Mouse (Mus musculus): ENCODE results near the gene Arhgdib. TPM values are rescaled to one million over a fixed set of nuclear protein-coding genes. Genes with fewer than 3 reads are reported as not detected.

Arhgdib gene
- polyA plus RNA-seq, 1 experiment from 2014 or later, result 56.2 TPM

DNA sequence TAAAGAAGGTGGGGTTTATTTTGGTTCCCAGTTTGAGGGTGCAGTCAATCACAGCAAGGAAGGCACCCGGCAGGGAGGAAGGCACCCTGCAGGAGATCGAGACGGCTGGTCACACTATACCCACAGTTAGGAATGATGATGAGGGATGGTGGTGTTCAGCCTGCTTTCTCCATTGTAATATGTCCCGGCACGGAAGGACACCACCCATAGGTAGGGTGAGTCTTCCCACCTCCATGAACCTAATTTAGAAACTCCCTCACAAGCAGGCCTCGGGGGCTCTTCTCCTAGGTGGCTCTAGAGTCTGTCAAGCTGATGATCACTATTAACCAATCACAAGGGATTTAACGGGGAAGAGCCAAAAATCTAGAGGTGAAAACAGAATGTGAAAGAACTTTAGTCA is 18.8 kb downstream of the Arhgdib start:
- Histone ChIP-seq H3K4me1 (ENCODE audit: control insufficient read depth, insufficient read depth, low read length) (no peaks in the 10 kb centered on the region), H3K9me3 (replicated peaks; ENCODE audit: control insufficient read depth, low read length) (no peaks in the 10 kb centered on the region), H3K9ac (replicated peaks; ENCODE audit: low read length) (no peak overlapping the region), H3K4me3 (ENCODE audit: low read depth, low read length) (no peak overlapping the region), H3K27ac (replicated peaks; ENCODE audit: low read depth, low read length) (no peak overlapping the region), H3K4me2 (ENCODE audit: low read depth, low read length) (no peak overlapping the region), H3K27me3 (ENCODE audit: control insufficient read depth, insufficient read depth, low read length) (no peaks in the 10 kb centered on the region), H3K36me3 (replicated peaks; ENCODE audit: control insufficient read depth, insufficient read depth, low read depth, low read length) (no peaks in the 10 kb centered on the region)
- no peak for DNase-seq (ENCODE audit: low spot score)
- no peak for ATAC-seq (replicated peaks; ENCODE audit: insufficient number of reproducible peaks, low FRiP score, low TSS enrichment, low read depth)
- 89% methylated on average over 7 of the region's 7 CpGs for WGBS

DNA sequence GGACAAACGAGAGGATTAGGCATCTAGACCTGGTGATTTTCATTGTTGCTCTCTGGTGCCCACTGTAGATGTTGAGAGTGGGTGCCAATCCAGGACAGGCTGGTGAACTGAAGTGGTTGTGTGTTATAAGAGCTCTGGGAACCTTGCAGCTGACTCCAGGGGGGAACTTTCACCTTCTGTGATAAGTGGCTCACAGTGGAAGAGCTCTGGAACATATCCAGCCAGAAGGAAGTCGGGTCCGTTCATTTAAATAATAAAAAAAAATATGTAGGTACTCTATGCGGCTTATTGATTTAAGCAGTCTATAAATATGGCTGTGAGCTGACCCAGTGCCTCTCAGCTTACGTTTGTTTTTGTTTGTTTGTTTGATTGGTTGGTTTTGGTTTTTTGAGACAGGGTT is 19.6 kb downstream of the Arhgdib start, which contains the start of gene Erp27:
Gene Erp27 (minus strand): TSS at position 101 of the 400 bp plus-strand sequence.
- DNase-seq (ENCODE audit: low spot score) (no peak), ATAC-seq (replicated peaks; ENCODE audit: insufficient number of reproducible peaks, low FRiP score, low TSS enrichment, low read depth) (no peak)
- Histone ChIP-seq H3K4me1 (ENCODE audit: control insufficient read depth, insufficient read depth, low read length) (no peaks in the 10 kb centered on the region), H3K4me2 (ENCODE audit: low read depth, low read length) (no peak within 1 kb of the TSS), H3K4me3 (ENCODE audit: low read depth, low read length) (no peak within 1 kb of the TSS), H3K36me3 (replicated peaks; ENCODE audit: control insufficient read depth, insufficient read depth, low read depth, low read length) (no peaks in the 10 kb centered on the region), H3K27ac (replicated peaks; ENCODE audit: low read depth, low read length) (no peak within 1 kb of the TSS), H3K9ac (replicated peaks; ENCODE audit: low read length) (no peak within 1 kb of the TSS), H3K27me3 (ENCODE audit: control insufficient read depth, insufficient read depth, low read length) (no peaks in the 10 kb centered on the region), H3K9me3 (replicated peaks; ENCODE audit: control insufficient read depth, low read length) (no peaks in the 10 kb centered on the region)
- 78% methylated on average over 5 of the region's 5 CpGs for WGBS

DNA sequence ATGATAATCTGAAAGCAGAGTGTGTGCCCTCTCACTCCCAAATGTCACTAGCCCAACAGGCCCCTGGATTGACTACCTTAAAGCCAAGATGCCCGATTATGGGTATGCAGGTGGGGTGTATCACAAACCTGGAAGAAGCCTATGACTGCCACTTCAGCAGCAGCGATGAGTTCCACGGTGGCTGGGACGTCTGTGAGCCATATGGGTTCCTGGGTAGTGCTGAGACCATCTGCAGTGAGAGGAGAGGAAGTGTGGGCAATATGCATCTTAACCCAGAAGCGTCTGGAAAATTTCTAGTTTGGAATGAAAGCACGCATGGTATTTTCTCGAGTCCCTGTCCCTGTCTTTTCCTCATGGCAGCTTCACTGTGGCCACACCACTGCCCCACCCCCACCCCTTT is 20.1 kb downstream of the Arhgdib start:
- no peak for DNase-seq (ENCODE audit: low spot score)
- Histone ChIP-seq H3K4me3 (ENCODE audit: low read depth, low read length) (no peak overlapping the region), H3K4me2 (ENCODE audit: low read depth, low read length) (no peak overlapping the region), H3K9me3 (replicated peaks; ENCODE audit: control insufficient read depth, low read length) (no peaks in the 10 kb centered on the region), H3K9ac (replicated peaks; ENCODE audit: low read length) (no peak overlapping the region), H3K36me3 (replicated peaks; ENCODE audit: control insufficient read depth, insufficient read depth, low read depth, low read length) (no peaks in the 10 kb centered on the region), H3K4me1 (ENCODE audit: control insufficient read depth, insufficient read depth, low read length) (no peaks in the 10 kb centered on the region), H3K27ac (replicated peaks; ENCODE audit: low read depth, low read length) (no peak overlapping the region), H3K27me3 (ENCODE audit: control insufficient read depth, insufficient read depth, low read length) (no peaks in the 10 kb centered on the region)
- 75% methylated on average over 7 of the region's 7 CpGs for WGBS
- ATAC-seq (replicated peaks; ENCODE audit: insufficient number of reproducible peaks, low FRiP score, low TSS enrichment, low read depth), result no peak

DNA sequence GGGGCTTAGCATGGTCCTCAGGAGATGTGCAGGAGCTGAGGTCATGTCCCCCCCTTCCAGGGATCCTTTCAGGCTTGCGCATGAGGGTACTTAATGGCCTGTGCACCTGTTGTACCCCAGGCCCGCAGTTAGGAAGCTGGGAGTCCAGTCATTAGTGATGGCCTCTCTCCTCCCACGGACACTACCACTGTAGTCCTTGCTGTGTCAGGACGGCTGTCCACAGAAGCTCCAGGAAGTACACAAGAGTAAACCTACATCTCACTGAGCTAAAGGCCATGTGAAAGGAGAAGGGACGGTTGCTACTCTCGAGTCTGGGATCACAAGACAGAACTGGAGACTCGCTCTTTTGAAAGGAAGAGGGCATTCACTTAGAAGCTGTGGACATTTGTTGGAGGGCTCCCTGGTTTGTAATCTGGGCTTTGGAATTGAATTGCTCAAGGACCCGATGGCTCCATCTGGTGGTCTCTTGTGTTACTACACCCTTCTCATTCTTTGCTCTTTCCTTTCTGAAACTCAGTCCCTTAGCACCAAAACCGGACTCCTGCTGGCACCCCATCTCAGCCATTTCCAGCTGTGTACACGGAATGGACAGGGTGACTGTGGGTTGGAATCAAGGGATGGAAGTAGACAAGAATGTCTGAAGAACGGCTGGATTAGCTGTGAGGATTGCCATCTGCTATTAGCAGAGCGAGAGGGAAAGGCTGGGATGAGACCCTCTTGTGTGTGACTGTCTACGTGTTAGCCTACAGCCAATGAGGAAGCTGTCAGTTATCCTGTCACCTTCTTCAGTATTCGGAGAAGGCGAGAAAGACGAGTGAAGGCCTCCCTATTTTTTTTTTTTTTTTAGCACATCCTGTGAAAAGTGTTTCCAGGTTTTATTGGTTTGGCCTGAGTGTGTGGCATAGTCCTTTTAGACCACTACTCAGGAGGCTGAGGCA is 21.1 kb downstream of the Arhgdib start:
- Histone ChIP-seq H3K9ac (replicated peaks; ENCODE audit: low read length) (no peak overlapping the region), H3K27ac (replicated peaks; ENCODE audit: low read depth, low read length) (no peak overlapping the region), H3K4me2 (ENCODE audit: low read depth, low read length) (no peak overlapping the region), H3K9me3 (replicated peaks; ENCODE audit: control insufficient read depth, low read length) (no peaks in the 10 kb centered on the region), H3K4me1 (ENCODE audit: control insufficient read depth, insufficient read depth, low read length) (no peaks in the 10 kb centered on the region), H3K4me3 (ENCODE audit: low read depth, low read length) (no peak overlapping the region), H3K27me3 (ENCODE audit: control insufficient read depth, insufficient read depth, low read length) (no peaks in the 10 kb centered on the region), H3K36me3 (replicated peaks; ENCODE audit: control insufficient read depth, insufficient read depth, low read depth, low read length) (no peaks in the 10 kb centered on the region)
- ATAC-seq (replicated peaks; ENCODE audit: insufficient number of reproducible peaks, low FRiP score, low TSS enrichment, low read depth) (no peak), DNase-seq (ENCODE audit: low spot score) (peak; percentile 88)
- 49% methylated on average over 16 of the region's 16 CpGs for WGBS

DNA sequence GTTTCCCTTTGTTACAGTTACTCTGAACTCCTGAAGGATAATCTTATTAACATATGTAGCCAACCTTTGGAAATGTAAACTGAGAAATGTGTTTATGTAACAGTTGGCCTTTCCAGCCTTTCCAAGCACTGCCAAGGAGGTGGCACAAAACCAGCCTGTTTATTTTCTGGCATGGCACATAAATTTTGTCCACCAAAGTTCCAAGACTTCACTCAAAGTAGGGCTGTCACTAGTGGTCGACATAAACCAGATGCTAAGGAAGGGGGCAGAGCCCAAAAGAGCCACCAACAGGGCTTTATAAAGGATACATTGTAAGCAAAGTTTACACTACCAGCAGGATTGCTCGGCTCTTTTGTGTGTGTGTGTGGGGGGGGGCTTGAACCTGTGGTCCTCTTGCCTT is 23.8 kb downstream of the Arhgdib start:
- peak; percentile 20 for DNase-seq (ENCODE audit: low spot score)
- H3K9ac ChIP-seq (replicated peaks; ENCODE audit: low read length), result no peak overlapping the region
- H3K27me3 ChIP-seq (ENCODE audit: control insufficient read depth, insufficient read depth, low read length), result no peaks in the 10 kb centered on the region
- WGBS, result 9% methylated on average over 2 of the region's 2 CpGs
- H3K4me3 ChIP-seq (ENCODE audit: low read depth, low read length), result no peak overlapping the region
- H3K9me3 ChIP-seq (replicated peaks; ENCODE audit: control insufficient read depth, low read length), result no peaks in the 10 kb centered on the region
- no peak overlapping the region for H3K27ac ChIP-seq (replicated peaks; ENCODE audit: low read depth, low read length)
- no peak overlapping the region for H3K4me2 ChIP-seq (ENCODE audit: low read depth, low read length)
- H3K4me1 ChIP-seq (ENCODE audit: control insufficient read depth, insufficient read depth, low read length), result no peaks in the 10 kb centered on the region
- ATAC-seq (replicated peaks; ENCODE audit: insufficient number of reproducible peaks, low FRiP score, low TSS enrichment, low read depth), result no peak
- H3K36me3 ChIP-seq (replicated peaks; ENCODE audit: control insufficient read depth, insufficient read depth, low read depth, low read length), result no peaks in the 10 kb centered on the region

DNA sequence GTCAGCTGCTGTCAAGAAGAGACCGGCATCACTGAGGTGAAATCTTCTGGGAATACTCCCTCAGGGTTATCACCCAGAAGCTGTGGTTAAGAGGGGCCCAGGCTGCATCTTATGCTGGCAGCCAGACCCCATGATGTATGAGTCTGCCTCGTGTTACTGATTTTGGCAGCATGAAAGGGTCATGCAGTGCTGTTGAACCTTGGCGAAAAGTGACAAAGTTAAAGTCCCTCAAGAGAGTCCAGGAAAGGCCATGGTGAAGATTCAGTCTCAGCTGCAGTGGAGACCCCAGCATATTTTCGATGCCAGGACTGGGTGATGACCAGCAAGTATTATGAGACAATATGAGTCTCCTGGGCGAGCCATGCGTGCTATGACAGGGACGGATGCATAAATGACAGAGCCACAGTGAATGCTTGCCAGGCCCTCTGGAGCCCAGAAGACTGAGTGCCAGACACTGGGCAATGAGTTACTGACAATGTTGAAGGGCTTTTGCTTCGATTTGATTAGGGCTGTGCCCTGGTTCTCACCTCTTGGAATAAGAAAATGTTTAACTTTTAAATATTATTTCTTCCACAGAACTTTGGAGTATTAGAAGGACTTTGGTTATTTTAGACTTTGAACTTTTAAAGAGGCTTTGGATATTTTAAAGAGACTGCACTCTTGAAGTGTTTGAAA is 25.8 kb downstream of the Arhgdib start:
- 87% methylated on average over 8 of the region's 8 CpGs for whole genome bisulfite sequencing

DNA sequence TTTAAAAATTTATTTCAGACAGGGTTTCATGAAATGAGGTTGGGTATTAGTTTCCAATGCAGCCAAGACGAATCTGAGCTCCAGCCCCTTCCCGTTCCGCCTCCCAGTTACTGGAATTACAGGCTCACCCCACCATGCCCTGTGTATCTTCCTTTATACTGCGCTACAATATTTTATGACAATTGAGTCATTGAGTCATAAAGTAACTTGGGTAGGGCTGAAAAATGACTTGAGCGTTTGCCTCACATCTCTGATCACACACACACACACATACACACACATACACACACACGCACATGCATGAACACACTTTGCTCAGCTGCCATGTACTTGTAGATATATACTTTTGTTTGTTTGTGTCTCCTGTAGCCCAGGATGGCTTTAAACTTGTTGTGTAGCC is 27.5 kb downstream of the Arhgdib start:
- H3K9ac ChIP-seq (replicated peaks; ENCODE audit: low read length), result no peak overlapping the region
- ATAC-seq (replicated peaks; ENCODE audit: insufficient number of reproducible peaks, low FRiP score, low TSS enrichment, low read depth), result no peak
- H3K4me1 ChIP-seq (ENCODE audit: control insufficient read depth, insufficient read depth, low read length), result no peaks in the 10 kb centered on the region
- no peak overlapping the region for H3K4me2 ChIP-seq (ENCODE audit: low read depth, low read length)
- H3K27me3 ChIP-seq (ENCODE audit: control insufficient read depth, insufficient read depth, low read length), result no peaks in the 10 kb centered on the region
- DNase-seq (ENCODE audit: low spot score), result no peak
- no peaks in the 10 kb centered on the region for H3K9me3 ChIP-seq (replicated peaks; ENCODE audit: control insufficient read depth, low read length)
- H3K27ac ChIP-seq (replicated peaks; ENCODE audit: low read depth, low read length), result no peak overlapping the region
- 91% methylated on average over 6 of the region's 6 CpGs for WGBS
- no peaks in the 10 kb centered on the region for H3K36me3 ChIP-seq (replicated peaks; ENCODE audit: control insufficient read depth, insufficient read depth, low read depth, low read length)
- H3K4me3 ChIP-seq (ENCODE audit: low read depth, low read length), result no peak overlapping the region

More for the DNA sequence above, 25.8 kb downstream of the Arhgdib start:
- H3K36me3 ChIP-seq (replicated peaks; ENCODE audit: control insufficient read depth, insufficient read depth, low read depth, low read length), result no peaks in the 10 kb centered on the region
- no peaks in the 10 kb centered on the region for H3K27me3 ChIP-seq (ENCODE audit: control insufficient read depth, insufficient read depth, low read length)
- H3K9me3 ChIP-seq (replicated peaks; ENCODE audit: control insufficient read depth, low read length), result no peaks in the 10 kb centered on the region
- H3K9ac ChIP-seq (replicated peaks; ENCODE audit: low read length), result no peak overlapping the region
- no peaks in the 10 kb centered on the region for H3K4me1 ChIP-seq (ENCODE audit: control insufficient read depth, insufficient read depth, low read length)
- H3K4me3 ChIP-seq (ENCODE audit: low read depth, low read length), result no peak overlapping the region
- ATAC-seq (replicated peaks; ENCODE audit: insufficient number of reproducible peaks, low FRiP score, low TSS enrichment, low read depth) (no peak), DNase-seq (ENCODE audit: low spot score) (no peak)
- no peak overlapping the region for H3K4me2 ChIP-seq (ENCODE audit: low read depth, low read length)
- no peak overlapping the region for H3K27ac ChIP-seq (replicated peaks; ENCODE audit: low read depth, low read length)
